Mouse (Mus musculus) hindbrain, embryonic 12.5 days (tissue): Measurements from ENCODE around the gene Cep128. TPM values are rescaled to one million over a fixed set of nuclear protein-coding genes. Genes with fewer than 3 reads are reported as not detected.

Source experiments
- ATAC-seq: fragments of 200-750 bp; cut with Nextera tagmentation; 2 replicates; pipeline ENCODE4 v1.8.0; 2017; ENCODE audit warnings: moderate TSS enrichment; ENCODE audit not compliant: low FRiP score
- H3K27ac ChIP-seq: fragments of 300-500 bp; sonication (generic); 2 replicates; pipeline ENCODE4 v1.5.1; 2016; ENCODE audit warnings: mild to moderate bottlenecking
- H3K27me3 ChIP-seq: fragments of 300-500 bp; sonication (generic); 2 replicates; pipeline ENCODE4 v1.6.1; 2016; ENCODE audit warnings: mild to moderate bottlenecking
- H3K36me3 ChIP-seq: fragments of 300-500 bp; sonication (generic); 2 replicates; pipeline ENCODE4 v1.6.1; 2016; ENCODE audit warnings: mild to moderate bottlenecking
- H3K4me1 ChIP-seq: fragments of 300-500 bp; sonication (generic); 2 replicates; pipeline ENCODE4 v1.6.1; 2016
- H3K4me2 ChIP-seq: fragments of 300-500 bp; sonication (generic); replicated peaks from 2 replicates; pipeline ENCODE4 v1.6.1; 2016; ENCODE audit warnings: mild to moderate bottlenecking
- H3K4me3 ChIP-seq: fragments of 300-500 bp; sonication (generic); 2 replicates; pipeline ENCODE4 v1.5.1; 2016; ENCODE audit warnings: mild to moderate bottlenecking
- H3K9ac ChIP-seq: fragments of 300-500 bp; sonication (generic); 2 replicates; pipeline ENCODE4 v1.6.1; 2016; ENCODE audit warnings: mild to moderate bottlenecking, moderate library complexity
- H3K9me3 ChIP-seq: fragments of 300-500 bp; sonication (generic); replicated peaks from 2 replicates; pipeline ENCODE4 v1.6.1; 2016; ENCODE audit warnings: mild to moderate bottlenecking
- WGBS: fragments of 180-500 bp; shearing (Covaris S2); methylation state at CpG from one replicate; pipeline ENCODE4 v1.1.7; 2016; 5-methylcytosine and 5-hydroxymethylcytosine counted together
- polyA plus RNA-seq: library from polyadenylated mRNA; unstranded; fragments of >200 nt; fragmentation: Nextera tagmentation; extraction: Ambion mirVana; gene quantifications from 2 replicates; pipeline ENCODE4 v1.2.1, GENCODE M21; 2016

The Cep128 gene
- polyA plus RNA-seq, 1 experiment from 2014 or later, result 8.7 TPM

GRCm38 (mm10) chr12:91158481-91158880 is 225.7 kb downstream of the Cep128 start:
- 68% methylated on average over 2 of the region's 2 CpGs for WGBS
- Histone ChIP-seq H3K4me3 (no peak overlapping the region), H3K4me2 (no peak overlapping the region), H3K27me3 (no peaks in the 10 kb centered on the region), H3K4me1 (no peaks in the 10 kb centered on the region), H3K27ac (no peak overlapping the region), H3K9ac (no peak overlapping the region), H3K36me3 (no peaks in the 10 kb centered on the region), H3K9me3 (no peaks in the 10 kb centered on the region)
- no peak for ATAC-seq

DNA sequence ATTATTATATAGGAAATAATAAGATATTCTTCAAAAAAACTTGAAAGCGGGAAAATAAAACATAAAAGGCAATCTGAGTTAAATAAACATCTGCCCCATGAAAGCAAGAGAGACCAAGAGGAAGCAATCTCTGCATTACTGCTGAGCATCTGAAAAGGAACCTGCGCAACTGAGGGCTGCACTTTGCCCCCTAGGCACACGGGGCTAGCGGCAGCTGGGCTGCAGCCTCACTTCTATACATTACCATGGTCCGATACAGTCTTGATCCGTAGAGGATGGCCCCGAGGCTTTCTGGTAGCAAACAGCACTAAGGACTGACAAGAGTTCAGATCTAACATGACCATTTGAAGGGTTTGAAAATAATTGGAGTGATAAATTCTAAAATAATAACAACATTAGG is 230.2 kb downstream of the Cep128 start:
- no peak overlapping the region for H3K9ac ChIP-seq
- H3K27ac ChIP-seq, result no peak overlapping the region
- H3K36me3 ChIP-seq, result no peaks in the 10 kb centered on the region
- WGBS, result 86% methylated on average over 7 of the region's 7 CpGs
- no peaks in the 10 kb centered on the region for H3K4me1 ChIP-seq
- no peak overlapping the region for H3K4me3 ChIP-seq
- no peak for ATAC-seq
- no peak overlapping the region for H3K4me2 ChIP-seq
- H3K9me3 ChIP-seq, result no peaks in the 10 kb centered on the region
- H3K27me3 ChIP-seq, result no peaks in the 10 kb centered on the region

DNA sequence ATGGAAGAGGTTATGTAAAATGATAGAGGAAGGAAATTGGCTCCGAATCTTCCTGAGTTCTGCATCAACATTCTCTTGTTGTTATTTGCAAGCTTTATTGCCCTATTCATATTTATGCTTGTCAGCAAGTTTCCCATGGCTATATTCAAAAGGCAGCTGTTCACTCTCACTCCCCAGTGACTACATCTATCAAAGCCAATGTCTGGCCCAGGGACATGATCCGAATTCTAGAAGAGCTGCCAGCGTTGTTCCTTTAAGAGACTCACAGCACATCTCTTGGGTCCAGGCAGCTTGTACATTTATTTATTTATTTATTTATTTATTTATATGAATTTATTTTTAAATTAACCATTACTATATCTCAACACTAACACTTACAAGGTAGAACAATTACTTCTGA is 235.1 kb downstream of the Cep128 start:
- H3K4me3 ChIP-seq, result no peak overlapping the region
- peak; percentile 43; the same call in 1 of the 2 replicates for ATAC-seq

DNA sequence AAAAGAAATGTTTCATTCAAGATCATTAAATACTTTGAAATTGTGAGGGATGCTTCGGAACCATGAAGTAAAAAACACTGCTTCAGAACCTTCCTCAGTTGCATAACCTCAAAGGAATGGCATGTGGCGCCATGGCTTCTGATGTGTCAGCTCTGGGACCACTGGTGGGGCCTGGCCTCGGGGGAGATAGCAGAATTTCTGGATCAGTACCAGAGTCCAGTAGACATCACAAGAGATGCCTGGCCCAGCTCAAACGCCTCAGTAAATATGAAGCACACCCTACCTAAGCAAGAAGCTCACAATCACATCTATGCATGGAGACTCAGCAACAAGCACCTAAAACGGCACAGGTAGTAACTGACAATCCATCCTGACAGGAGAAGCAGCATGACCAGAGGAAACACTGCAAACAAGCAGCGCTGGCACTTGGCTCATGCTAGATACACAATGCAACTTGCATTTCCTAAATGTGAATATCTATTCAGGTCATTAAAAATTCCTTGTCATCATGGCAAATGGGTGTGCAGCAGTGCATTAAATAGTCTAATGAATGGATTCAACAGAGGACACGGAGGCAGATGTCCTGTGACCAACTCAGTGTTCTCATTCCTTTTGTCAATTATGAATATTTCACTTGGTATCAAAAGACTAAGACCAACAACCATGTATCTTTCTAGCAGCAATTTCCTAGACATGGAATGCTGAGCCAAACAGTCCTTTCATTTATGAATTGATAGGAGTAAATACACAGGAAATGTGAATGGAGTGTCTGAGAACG is 249.3 kb downstream of the Cep128 start:
- no peaks in the 10 kb centered on the region for H3K9me3 ChIP-seq
- H3K27me3 ChIP-seq, result no peaks in the 10 kb centered on the region
- no peak overlapping the region for H3K4me3 ChIP-seq
- H3K4me2 ChIP-seq, result no peak overlapping the region
- H3K27ac ChIP-seq, result no peak overlapping the region
- H3K9ac ChIP-seq, result no peak overlapping the region
- no peak for ATAC-seq
- 82% methylated on average over 8 of the region's 8 CpGs for WGBS
- no peaks in the 10 kb centered on the region for H3K36me3 ChIP-seq
- 0 out of 2 replicates have a peak, but pooled peaks cover 5% of the 10 kb centered on the region for H3K4me1 ChIP-seq

More for the DNA sequence above, 235.1 kb downstream of the Cep128 start:
- Histone ChIP-seq H3K36me3 (no peaks in the 10 kb centered on the region), H3K27me3 (no peaks in the 10 kb centered on the region), H3K4me1 (no peaks in the 10 kb centered on the region), H3K9me3 (no peaks in the 10 kb centered on the region), H3K9ac (no peak overlapping the region), H3K27ac (no peak overlapping the region), H3K4me2 (no peak overlapping the region)
- WGBS, result 61% methylated on average over 3 of the region's 3 CpGs

- ATAC-seq, result no peak
- Histone ChIP-seq H3K4me3 (no peak overlapping the region), H3K4me2 (no peak overlapping the region), H3K9ac (no peak overlapping the region), H3K9me3 (no peaks in the 10 kb centered on the region), H3K36me3 (no peaks in the 10 kb centered on the region), H3K27me3 (no peaks in the 10 kb centered on the region), H3K27ac (no peak overlapping the region), H3K4me1 (no peaks in the 10 kb centered on the region)
- WGBS, result 86% methylated on average over 3 of the region's 3 CpGs
Measured at GRCm38 (mm10) chr12:91115054-91115453, 269.2 kb downstream of the Cep128 start.

DNA sequence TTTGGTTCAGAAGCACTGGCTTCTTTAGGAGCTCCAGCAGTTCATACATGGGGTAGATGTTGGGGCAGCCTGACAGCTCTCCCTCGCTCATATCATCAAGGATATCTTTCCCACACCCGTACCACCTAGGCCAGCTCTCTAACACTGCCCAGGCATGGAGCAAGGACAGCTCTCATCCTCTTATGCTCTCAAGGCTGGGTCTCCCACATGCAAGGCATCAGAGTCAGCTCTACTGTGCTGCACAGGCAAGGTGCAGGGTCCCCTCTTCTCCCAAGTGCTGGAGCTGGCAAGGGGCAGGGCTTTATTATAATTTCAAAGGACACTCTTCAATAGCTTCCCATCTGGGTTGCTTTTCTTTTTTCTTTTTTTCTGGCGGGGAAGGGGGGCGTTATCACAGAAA is 280.9 kb downstream of the Cep128 start:
- H3K9me3 ChIP-seq, result no peaks in the 10 kb centered on the region
- H3K4me3 ChIP-seq, result no peak overlapping the region
- no peak overlapping the region for H3K4me2 ChIP-seq
- no peak for ATAC-seq
- no peak overlapping the region for H3K9ac ChIP-seq
- H3K36me3 ChIP-seq, result no peaks in the 10 kb centered on the region
- H3K27me3 ChIP-seq, result no peaks in the 10 kb centered on the region
- 51% methylated on average over 4 of the region's 4 CpGs for WGBS
- no peak overlapping the region for H3K27ac ChIP-seq
- H3K4me1 ChIP-seq, result 0 out of 2 replicates have a peak, but pooled peaks cover 4% of the 10 kb centered on the region

DNA sequence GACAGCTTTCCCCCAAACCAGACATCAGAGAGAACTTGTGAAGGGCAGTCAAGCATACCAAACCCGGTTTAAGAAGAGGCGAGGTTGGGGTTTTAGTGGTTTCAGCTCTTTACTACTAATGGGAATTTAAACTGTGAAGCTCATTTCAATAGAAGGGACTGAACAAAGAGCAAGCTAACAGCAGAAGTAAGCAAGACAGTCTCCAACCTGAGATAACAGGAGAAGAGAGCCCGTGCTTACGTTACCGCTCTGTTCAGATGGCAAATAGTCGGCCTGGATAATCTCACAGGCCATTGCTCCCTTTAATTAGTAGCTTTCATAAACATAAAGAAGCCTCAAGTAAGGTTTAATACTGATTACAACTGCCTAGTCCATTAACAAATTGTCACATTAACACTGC is 286.3 kb downstream of the Cep128 start:
- ATAC-seq, result no peak
- Histone ChIP-seq H3K9ac (no peak overlapping the region), H3K4me3 (no peak overlapping the region), H3K9me3 (no peaks in the 10 kb centered on the region), H3K27me3 (no peaks in the 10 kb centered on the region; the same call in 1 of the 2 replicates), H3K4me2 (no peak overlapping the region), H3K36me3 (no peaks in the 10 kb centered on the region), H3K4me1 (no peaks in the 10 kb centered on the region), H3K27ac (no peak overlapping the region)
- WGBS, result 57% methylated on average over 6 of the region's 6 CpGs

GRCm38 (mm10) chr12:91096197-91096596 is 288.0 kb downstream of the Cep128 start:
- no peaks in the 10 kb centered on the region; the same call in 1 of the 2 replicates for H3K27me3 ChIP-seq
- no peaks in the 10 kb centered on the region for H3K36me3 ChIP-seq
- no peaks in the 10 kb centered on the region for H3K4me1 ChIP-seq
- no peak overlapping the region for H3K4me3 ChIP-seq
- H3K9me3 ChIP-seq, result no peaks in the 10 kb centered on the region
- H3K9ac ChIP-seq, result no peak overlapping the region
- H3K4me2 ChIP-seq, result no peak overlapping the region
- ATAC-seq, result no peak
- H3K27ac ChIP-seq, result no peak overlapping the region
- 90% methylated on average over 6 of the region's 6 CpGs for WGBS

DNA sequence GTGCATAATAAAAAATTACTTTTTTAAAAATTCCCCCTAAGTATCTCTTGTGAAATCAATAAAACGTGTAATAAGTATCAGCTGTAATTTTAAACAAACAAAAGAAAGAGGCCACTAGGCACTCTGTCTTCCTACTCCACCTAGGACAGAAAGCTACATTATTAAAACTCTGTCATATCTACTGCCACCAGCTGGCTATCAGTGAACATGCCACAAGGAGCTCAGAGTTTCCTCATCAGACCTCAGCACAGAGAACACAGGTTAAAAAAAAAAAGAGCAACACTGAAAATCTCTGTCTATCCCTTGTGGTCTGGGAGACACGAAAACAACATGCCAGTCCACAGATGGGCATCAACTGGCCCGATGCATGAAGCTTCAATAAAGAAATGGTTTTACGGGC is 295.9 kb downstream of the Cep128 start:
- Histone ChIP-seq H3K4me1 (no peaks in the 10 kb centered on the region), H3K9me3 (no peaks in the 10 kb centered on the region), H3K36me3 (no peaks in the 10 kb centered on the region), H3K27me3 (no peaks in the 10 kb centered on the region), H3K27ac (no peak overlapping the region), H3K9ac (no peak overlapping the region), H3K4me2 (no peak overlapping the region), H3K4me3 (no peak overlapping the region)
- no peak for ATAC-seq
- 90% methylated on average over 4 of the region's 4 CpGs for WGBS

DNA sequence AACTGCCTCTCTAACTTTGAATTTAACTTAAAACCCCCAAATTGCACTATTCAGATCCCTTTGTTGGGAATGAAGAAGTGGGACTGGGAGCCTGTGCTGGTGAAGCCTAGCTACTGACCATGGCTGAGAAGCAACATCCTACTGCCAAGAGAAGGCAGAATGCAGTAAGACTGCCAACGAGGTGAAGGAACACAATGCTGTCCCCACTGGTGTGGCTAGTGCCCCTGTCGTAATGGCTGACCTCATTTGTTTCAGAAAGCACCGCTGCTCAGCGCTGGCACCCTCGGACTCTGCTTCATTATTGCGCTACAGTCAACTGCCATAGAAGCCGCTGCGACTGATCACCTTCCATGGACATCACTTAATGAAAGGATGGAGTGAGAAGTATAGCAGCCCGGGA is 298.2 kb downstream of the Cep128 start:
- H3K36me3 ChIP-seq, result no peaks in the 10 kb centered on the region
- no peaks in the 10 kb centered on the region for H3K4me1 ChIP-seq
- 89% methylated on average over 9 of the region's 9 CpGs for WGBS
- H3K27ac ChIP-seq, result no peak overlapping the region
- no peaks in the 10 kb centered on the region for H3K9me3 ChIP-seq
- H3K9ac ChIP-seq, result no peak overlapping the region
- H3K4me2 ChIP-seq, result no peak overlapping the region
- H3K27me3 ChIP-seq, result no peaks in the 10 kb centered on the region
- no peak overlapping the region for H3K4me3 ChIP-seq
- ATAC-seq, result no peak

DNA sequence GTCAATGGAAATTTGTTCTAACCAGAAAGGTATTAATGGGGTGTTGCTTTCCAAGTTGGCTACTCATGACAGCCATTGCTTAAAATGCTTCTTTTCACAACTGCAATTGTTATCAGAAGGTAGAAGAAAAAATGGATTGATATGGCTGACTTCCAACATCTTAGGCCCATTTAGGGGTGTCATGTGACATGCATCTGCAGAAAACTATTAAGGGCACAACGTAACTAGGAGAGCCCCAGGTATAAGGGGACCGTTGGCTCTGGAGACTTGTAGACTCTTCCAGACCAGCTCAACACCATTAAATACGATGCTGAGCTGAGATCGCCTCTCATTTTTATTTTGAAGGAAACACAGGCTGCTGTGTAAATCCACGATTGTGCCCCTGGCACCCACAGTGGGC is 308.6 kb downstream of the Cep128 start:
- no peaks in the 10 kb centered on the region for H3K27me3 ChIP-seq
- no peaks in the 10 kb centered on the region for H3K36me3 ChIP-seq
- no peak overlapping the region for H3K9ac ChIP-seq
- H3K27ac ChIP-seq, result no peak overlapping the region
- WGBS, result 95% methylated on average over 5 of the region's 5 CpGs
- no peaks in the 10 kb centered on the region for H3K4me1 ChIP-seq
- H3K9me3 ChIP-seq, result no peaks in the 10 kb centered on the region
- H3K4me2 ChIP-seq, result no peak overlapping the region
- no peak for ATAC-seq
- H3K4me3 ChIP-seq, result no peak overlapping the region

GRCm38 (mm10) chr12:91070551-91071045 is 313.6 kb downstream of the Cep128 start:
- ATAC-seq, result no peak
- Histone ChIP-seq H3K4me3 (no peak overlapping the region), H3K9ac (no peak overlapping the region), H3K9me3 (no peaks in the 10 kb centered on the region), H3K4me2 (no peak overlapping the region), H3K27me3 (no peaks in the 10 kb centered on the region), H3K27ac (no peak overlapping the region), H3K36me3 (no peaks in the 10 kb centered on the region), H3K4me1 (0 out of 2 replicates have a peak, but pooled peaks cover 4% of the 10 kb centered on the region)
- 95% methylated on average over 2 of the region's 2 CpGs for WGBS

- Histone ChIP-seq H3K27me3 (no peaks in the 10 kb centered on the region), H3K4me1 (0 out of 2 replicates have a peak, but pooled peaks cover 4% of the 10 kb centered on the region), H3K9ac (no peak overlapping the region), H3K4me3 (no peak overlapping the region), H3K4me2 (no peak overlapping the region), H3K9me3 (no peaks in the 10 kb centered on the region), H3K36me3 (no peaks in the 10 kb centered on the region), H3K27ac (no peak overlapping the region)
- 68% methylated on average over 2 of the region's 2 CpGs for WGBS
- ATAC-seq, result peak; percentile 38
Measured at GRCm38 (mm10) chr12:91067083-91067441, 317.1 kb downstream of the Cep128 start.
